Mouse (Mus musculus) midbrain, embryonic 13.5 days (tissue): Measurements from ENCODE around the gene Galns. TPM values are rescaled to one million over a fixed set of nuclear protein-coding genes. Genes with fewer than 3 reads are reported as not detected.
A peak's percentile ranks its signal among the peaks of the same experiment; 100 is the strongest.

Source experiments
- ATAC-seq: fragments of 200-750 bp; cut with Nextera tagmentation; 2 replicates; pipeline ENCODE4 v1.8.0; 2017; ENCODE audit warnings: mild to moderate bottlenecking, moderate TSS enrichment, moderate library complexity
- H3K27ac ChIP-seq: fragments of 300-500 bp; sonication (generic); 2 replicates; pipeline ENCODE4 v1.5.1; 2015; ENCODE audit warnings: inconsistent platforms, mild to moderate bottlenecking, moderate library complexity
- H3K27me3 ChIP-seq: fragments of 300-500 bp; sonication (generic); 2 replicates; pipeline ENCODE4 v1.6.1; 2015; ENCODE audit warnings: mild to moderate bottlenecking, inconsistent platforms
- H3K36me3 ChIP-seq: fragments of 300-500 bp; sonication (generic); 2 replicates; pipeline ENCODE4 v1.6.1; 2015; ENCODE audit warnings: mild to moderate bottlenecking, inconsistent platforms
- H3K4me1 ChIP-seq: fragments of 300-500 bp; sonication (generic); replicated peaks from 2 replicates; pipeline ENCODE4 v1.6.1; 2015; ENCODE audit warnings: inconsistent platforms
- H3K4me2 ChIP-seq: fragments of 300-500 bp; sonication (generic); replicated peaks from 2 replicates; pipeline ENCODE4 v1.6.1; 2015; ENCODE audit warnings: moderate library complexity, mild to moderate bottlenecking, inconsistent platforms
- H3K4me3 ChIP-seq: fragments of 300-500 bp; sonication (generic); replicated peaks from 2 replicates; pipeline ENCODE4 v1.5.1; 2015; ENCODE audit warnings: mild to moderate bottlenecking, inconsistent platforms
- H3K9ac ChIP-seq: fragments of 300-500 bp; sonication (generic); replicated peaks from 2 replicates; pipeline ENCODE4 v1.6.1; 2015; ENCODE audit warnings: mild to moderate bottlenecking, inconsistent platforms
- H3K9me3 ChIP-seq: fragments of 300-500 bp; sonication (generic); 2 replicates; pipeline ENCODE4 v1.6.1; 2016; ENCODE audit warnings: mild to moderate bottlenecking, inconsistent platforms
- WGBS: fragments of 180-500 bp; shearing (Covaris S2); methylation state at CpG from one replicate; pipeline ENCODE4 v1.1.7; 2015; 5-methylcytosine and 5-hydroxymethylcytosine counted together
- polyA plus RNA-seq: library from polyadenylated mRNA; unstranded; fragments of >200 nt; fragmentation: Nextera tagmentation; extraction: Ambion mirVana; gene quantifications from 2 replicates; pipeline ENCODE4 v1.2.1, GENCODE M21; 2015

Gene Galns
- polyA plus RNA-seq, 1 experiment from 2014 or later: 3.9 TPM

GRCm38 (mm10) chr8:122571153-122571552 is 40.1 kb downstream of the Galns start:
- 93% methylated on average over 11 of the region's 11 CpGs for WGBS
- Histone ChIP-seq H3K36me3 (peaks cover 38% of the 10 kb centered on the region), H3K4me1 (peaks cover 52% of the 10 kb centered on the region), H3K27me3 (no peaks in the 10 kb centered on the region), H3K4me2 (no peak overlapping the region), H3K27ac (no peak overlapping the region), H3K4me3 (no peak overlapping the region), H3K9me3 (no peaks in the 10 kb centered on the region), H3K9ac (no peak overlapping the region)
- ATAC-seq: no peak

GRCm38 (mm10) chr8:122569996-122570395 is 41.3 kb downstream of the Galns start:
- Histone ChIP-seq H3K27me3 (no peaks in the 10 kb centered on the region), H3K4me1 (peaks cover 41% of the 10 kb centered on the region), H3K9ac (no peak overlapping the region), H3K9me3 (no peaks in the 10 kb centered on the region), H3K36me3 (peaks cover 38% of the 10 kb centered on the region), H3K4me3 (no peak overlapping the region), H3K4me2 (no peak overlapping the region), H3K27ac (no peak overlapping the region)
- 95% methylated on average over 16 of the region's 16 CpGs for WGBS
- ATAC-seq: no peak

- peak overlapping the region; percentile 77 for H3K9ac ChIP-seq
- H3K4me1 ChIP-seq: peaks cover 35% of the 10 kb centered on the region
- H3K4me2 ChIP-seq: peak overlapping the region; percentile 95
- no peak overlapping the region for H3K27ac ChIP-seq
- peaks cover 32% of the 10 kb centered on the region for H3K36me3 ChIP-seq
- H3K9me3 ChIP-seq: no peaks in the 10 kb centered on the region
- no peaks in the 10 kb centered on the region for H3K27me3 ChIP-seq
- ATAC-seq: no peak
- WGBS: 64% methylated on average over 9 of the region's 9 CpGs
- peak overlapping the region; percentile 74 for H3K4me3 ChIP-seq
Measured at GRCm38 (mm10) chr8:122569329-122569728, 41.9 kb downstream of the Galns start.

GRCm38 (mm10) chr8:122568881-122569309 is 42.4 kb downstream of the Galns start:
- 10% methylated on average over 10 of the region's 10 CpGs for WGBS
- peak overlapping the region; percentile 95 for H3K4me2 ChIP-seq
- no peak for ATAC-seq
- H3K27ac ChIP-seq: no peak overlapping the region
- H3K4me1 ChIP-seq: peaks cover 34% of the 10 kb centered on the region
- H3K4me3 ChIP-seq: peak overlapping the region; percentile 74
- no peaks in the 10 kb centered on the region for H3K27me3 ChIP-seq
- peaks cover 31% of the 10 kb centered on the region for H3K36me3 ChIP-seq
- H3K9ac ChIP-seq: peak overlapping the region; percentile 77
- H3K9me3 ChIP-seq: no peaks in the 10 kb centered on the region

- H3K9me3 ChIP-seq: no peaks in the 10 kb centered on the region
- peaks cover 29% of the 10 kb centered on the region for H3K4me1 ChIP-seq
- H3K9ac ChIP-seq: peak overlapping the region; percentile 77
- peak; percentile 78 for ATAC-seq
- under 1% methylated on average over 34 of the region's 34 CpGs for WGBS
- peak overlapping the region; percentile 95 for H3K4me2 ChIP-seq
- no peaks in the 10 kb centered on the region for H3K27me3 ChIP-seq
- peaks cover 31% of the 10 kb centered on the region for H3K36me3 ChIP-seq
- peak overlapping the region; percentile 74 for H3K4me3 ChIP-seq
- peak overlapping the region; percentile 89 for H3K27ac ChIP-seq
Measured at GRCm38 (mm10) chr8:122568109-122568504, 43.2 kb downstream of the Galns start.

- Histone ChIP-seq H3K36me3 (peaks cover 29% of the 10 kb centered on the region), H3K27ac (peak within 1 kb of the TSS; percentile 89), H3K9me3 (no peaks in the 10 kb centered on the region), H3K4me3 (peak within 1 kb of the TSS; percentile 74), H3K27me3 (no peaks in the 10 kb centered on the region), H3K4me2 (peak within 1 kb of the TSS; percentile 95), H3K9ac (peak within 1 kb of the TSS; percentile 87), H3K4me1 (peaks cover 27% of the 10 kb centered on the region)
- under 1% methylated on average over 62 of the region's 62 CpGs for WGBS
- ATAC-seq: peak; percentile 96
Measured at GRCm38 (mm10) chr8:122567361-122568108, 43.7 kb downstream of the Galns start, which contains the start of gene Cdt1. TSS of gene Cdt1 (plus strand) at chr8:122568015.

- no peaks in the 10 kb centered on the region for H3K9me3 ChIP-seq
- peak overlapping the region; percentile 87 for H3K9ac ChIP-seq
- WGBS: 30% methylated on average over 6 of the region's 6 CpGs
- ATAC-seq: peak; percentile 1; the same call in 1 of the 2 replicates
- peak overlapping the region; percentile 95 for H3K4me2 ChIP-seq
- H3K27me3 ChIP-seq: no peaks in the 10 kb centered on the region
- peaks cover 21% of the 10 kb centered on the region for H3K36me3 ChIP-seq
- H3K4me1 ChIP-seq: peaks cover 27% of the 10 kb centered on the region
- peak overlapping the region; percentile 89 for H3K27ac ChIP-seq
- peak overlapping the region; percentile 74 for H3K4me3 ChIP-seq
Measured at GRCm38 (mm10) chr8:122566766-122567165, 44.5 kb downstream of the Galns start.

- peaks cover 27% of the 10 kb centered on the region for H3K4me1 ChIP-seq
- no peaks in the 10 kb centered on the region for H3K27me3 ChIP-seq
- H3K4me3 ChIP-seq: no peak overlapping the region
- H3K27ac ChIP-seq: no peak overlapping the region
- WGBS: 90% methylated on average over 25 of the region's 25 CpGs
- no peaks in the 10 kb centered on the region for H3K36me3 ChIP-seq
- no peak overlapping the region for H3K9ac ChIP-seq
- H3K9me3 ChIP-seq: no peaks in the 10 kb centered on the region
- no peak overlapping the region for H3K4me2 ChIP-seq
- no peak for ATAC-seq
Measured at GRCm38 (mm10) chr8:122564363-122565352, 46.6 kb downstream of the Galns start.

GRCm38 (mm10) chr8:122561199-122561598 is 50.1 kb downstream of the Galns start:
- WGBS: 79% methylated on average over 5 of the region's 5 CpGs

GRCm38 (mm10) chr8:122558671-122559349 is 52.5 kb downstream of the Galns start:
- 28% methylated on average over 9 of the region's 12 CpGs for WGBS
- ATAC-seq: no peak

More at GRCm38 (mm10) chr8:122561199-122561598, 50.1 kb downstream of the Galns start:
- Histone ChIP-seq H3K27me3 (no peaks in the 10 kb centered on the region), H3K4me3 (no peak overlapping the region), H3K4me1 (peaks cover 1% of the 10 kb centered on the region), H3K9me3 (no peaks in the 10 kb centered on the region), H3K9ac (no peak overlapping the region), H3K27ac (no peak overlapping the region), H3K4me2 (no peak overlapping the region), H3K36me3 (no peaks in the 10 kb centered on the region)
- ATAC-seq: no peak

GRCm38 (mm10) chr8:122557248-122558038 is 53.8 kb downstream of the Galns start:
- H3K4me2 ChIP-seq: no peak overlapping the region
- WGBS: 60% methylated on average over 10 of the region's 10 CpGs

More at GRCm38 (mm10) chr8:122558671-122559349, 52.5 kb downstream of the Galns start:
- no peak overlapping the region for H3K9ac ChIP-seq
- no peaks in the 10 kb centered on the region for H3K27me3 ChIP-seq
- H3K4me2 ChIP-seq: no peak overlapping the region
- H3K9me3 ChIP-seq: no peaks in the 10 kb centered on the region
- H3K4me1 ChIP-seq: no peaks in the 10 kb centered on the region; the same call in 1 of the 2 replicates
- H3K36me3 ChIP-seq: no peaks in the 10 kb centered on the region
- no peak overlapping the region for H3K27ac ChIP-seq
- no peak overlapping the region for H3K4me3 ChIP-seq

More at GRCm38 (mm10) chr8:122557248-122558038, 53.8 kb downstream of the Galns start:
- Histone ChIP-seq H3K36me3 (no peaks in the 10 kb centered on the region), H3K4me3 (no peak overlapping the region), H3K9me3 (no peaks in the 10 kb centered on the region), H3K9ac (no peak overlapping the region), H3K27me3 (no peaks in the 10 kb centered on the region), H3K27ac (no peak overlapping the region), H3K4me1 (no peaks in the 10 kb centered on the region; the same call in 1 of the 2 replicates)
- ATAC-seq: no peak
